ENCODE assay signal across 17 mouse cellular contexts in the genomic region with DNA sequence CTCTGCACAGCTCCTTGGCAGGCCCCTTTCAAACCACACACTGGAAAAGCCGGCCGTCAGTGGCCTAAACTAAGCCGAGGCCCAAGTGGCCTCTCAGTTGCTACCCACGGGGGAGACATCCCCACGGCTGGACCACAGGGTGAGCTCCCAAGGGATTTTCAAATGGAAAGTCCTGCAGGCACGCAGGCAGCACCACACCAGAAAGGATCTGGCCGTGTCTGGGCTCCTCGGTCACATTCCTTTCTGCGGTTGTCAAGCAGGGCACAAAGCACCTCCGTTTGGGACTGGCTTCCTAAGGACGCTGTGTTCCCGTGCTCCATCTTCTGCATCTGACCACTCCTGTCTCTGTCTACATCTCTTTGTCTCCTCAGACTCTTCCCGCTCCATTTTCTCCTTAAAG. TPM values are rescaled to one million over a fixed set of nuclear protein-coding genes. Genes with fewer than 3 reads are reported as not detected.
DNase-seq lines count a peak whose midpoint lies in the region; ATAC-seq lines count a peak whose summit lies in the region.
"Had no signal": no experiment of that assay in that cellular context is flagged by ENCODE, and none has a peak within 500 bp of the region (broad histone marks: within the 10 kb centered on the region; RNA-seq: fewer than 3 reads in every experiment).

No protein-coding gene starts in this region.

- no peak overlapping the region for H3K4me2 ChIP-seq in forebrain, embryonic 11.5 days (ENCODE audit: low read depth, low read length, severe bottlenecking)
- peak overlapping the region; percentile 13; the same call in 1 of the 2 replicates for H3K4me2 ChIP-seq in hindbrain, embryonic 13.5 days
- H3K4me2 ChIP-seq in midbrain, embryonic 14.5 days (ENCODE audit: low read length), result peak overlapping the region; percentile 21
- H3K4me2 ChIP-seq: embryonic facial prominence, embryonic 13.5 days; stomach, embryonic 15.5 days had no signal

- no peaks in the 10 kb centered on the region for H3K9me3 ChIP-seq in forebrain, embryonic 11.5 days (ENCODE audit: control insufficient read depth, low read length)
- no peaks in the 10 kb centered on the region for H3K9me3 ChIP-seq in hindbrain, embryonic 13.5 days
- H3K9me3 ChIP-seq in midbrain, embryonic 14.5 days (ENCODE audit: control insufficient read depth, low read length), result no peaks in the 10 kb centered on the region
- H3K9me3 ChIP-seq: embryonic facial prominence, embryonic 13.5 days; stomach, embryonic 15.5 days had no signal

- no peaks in the 10 kb centered on the region for H3K27me3 ChIP-seq in forebrain, embryonic 11.5 days (ENCODE audit: control insufficient read depth, insufficient read depth, low read length)
- no peaks in the 10 kb centered on the region for H3K27me3 ChIP-seq in hindbrain, embryonic 13.5 days
- no peaks in the 10 kb centered on the region for H3K27me3 ChIP-seq in midbrain, embryonic 14.5 days (ENCODE audit: control insufficient read depth, insufficient read depth, low read length)
- H3K27me3 ChIP-seq: stomach, embryonic 15.5 days had no signal

- H3K4me1 ChIP-seq in forebrain, embryonic 11.5 days (replicated peaks; ENCODE audit: control insufficient read depth, insufficient read depth, low read length), result peaks cover 15% of the 10 kb centered on the region
- H3K4me1 ChIP-seq in hindbrain, embryonic 13.5 days (replicated peaks), result peaks cover 56% of the 10 kb centered on the region
- H3K4me1 ChIP-seq in midbrain, embryonic 14.5 days (ENCODE audit: control insufficient read depth, insufficient read depth, low read length), result peaks cover 44% of the 10 kb centered on the region
- H3K4me1 ChIP-seq: stomach, embryonic 15.5 days had no signal

- H3K27ac ChIP-seq in forebrain, embryonic 11.5 days (ENCODE audit: low read depth, low read length), result peak overlapping the region; percentile 37; the same call in 1 of the 2 replicates
- H3K27ac ChIP-seq in hindbrain, embryonic 13.5 days, result peak overlapping the region; percentile 50
- H3K27ac ChIP-seq in midbrain, embryonic 14.5 days (replicated peaks; ENCODE audit: low read depth, low read length), result peak overlapping the region; percentile 65
- H3K27ac ChIP-seq: embryonic facial prominence, embryonic 13.5 days; liver, embryonic 14.5 days; stomach, embryonic 15.5 days had no signal

- peak overlapping the region; percentile 33 for H3K9ac ChIP-seq in forebrain, embryonic 11.5 days (ENCODE audit: low read length)
- peak overlapping the region; percentile 61 for H3K9ac ChIP-seq in hindbrain, embryonic 13.5 days
- H3K9ac ChIP-seq in midbrain, embryonic 14.5 days (replicated peaks; ENCODE audit: low read length), result peak overlapping the region; percentile 25; the same call in 1 of the 2 replicates
- H3K9ac ChIP-seq: embryonic facial prominence, embryonic 13.5 days; liver, embryonic 14.5 days; stomach, embryonic 15.5 days had no signal

- peak; percentile 55 for ATAC-seq in forebrain, embryonic 11.5 days (replicated peaks; ENCODE audit: low FRiP score)
- ATAC-seq in hindbrain, embryonic 13.5 days (ENCODE audit: low FRiP score), result 0 out of 2 replicates have a peak, but pooled peaks have one; percentile 5
- ATAC-seq in midbrain, embryonic 14.5 days (ENCODE audit: low FRiP score, low TSS enrichment), result no peak
- ATAC-seq: intestine, postnatal 0 days had no signal

- intact Hi-C loops in heart, postnatal 25 days (cut with DNase I), result no loop called here

- no peaks in the 10 kb centered on the region for H3K36me3 ChIP-seq in forebrain, embryonic 11.5 days (ENCODE audit: control insufficient read depth, insufficient read depth, low read length)
- peaks cover 4% of the 10 kb centered on the region; the same call in 1 of the 2 replicates for H3K36me3 ChIP-seq in hindbrain, embryonic 13.5 days
- H3K36me3 ChIP-seq in midbrain, embryonic 14.5 days (ENCODE audit: control insufficient read depth, insufficient read depth, low read length), result no peaks in the 10 kb centered on the region
- H3K36me3 ChIP-seq: embryonic facial prominence, embryonic 13.5 days; stomach, embryonic 15.5 days had no signal

- DNase-seq in embryo, embryonic 10 days (ENCODE audit: low spot score), result peak; percentile 53
- DNase-seq in forebrain, embryonic 11.5 days (ENCODE audit: low spot score), result peak; percentile 65
- DNase-seq in midbrain, embryonic 14.5 days, result peak; percentile 55
- no peak for DNase-seq in retina, embryonic 14.5 days (ENCODE audit: low spot score)
- no peak for DNase-seq in ovary, adult 18-20 months (ENCODE audit: low spot score)
- DNase-seq in heart, postnatal 25 days (ENCODE audit: low spot score), result no peak
- DNase-seq in cerebellum, adult 9-10 months, result no peak
- DNase-seq: cerebellum, adult 2 months; kidney, postnatal 14 days; thymus, postnatal 25 days had no signal

- no peak overlapping the region for H3K4me3 ChIP-seq in forebrain, embryonic 11.5 days (ENCODE audit: low read depth, low read length)
- H3K4me3 ChIP-seq in hindbrain, embryonic 13.5 days, result no peak overlapping the region
- no peak overlapping the region for H3K4me3 ChIP-seq in midbrain, embryonic 14.5 days (replicated peaks; ENCODE audit: low read depth, low read length)
- H3K4me3 ChIP-seq: embryonic facial prominence, embryonic 13.5 days; stomach, embryonic 15.5 days had no signal

- 17% methylated on average over 13 of the region's 13 CpGs for WGBS in forebrain, embryonic 11.5 days
- 6% methylated on average over 13 of the region's 13 CpGs for WGBS in hindbrain, embryonic 13.5 days
- WGBS in midbrain, embryonic 14.5 days, result 3% methylated on average over 13 of the region's 13 CpGs

RNA-seq across cellular contexts. Expression of a gene that starts 9.9 kb away (rescaled TPM):
- polyA plus RNA-seq in forebrain, embryonic 11.5 days (2014; fragmentation: Nextera tagmentation; extraction: Ambion mirVana), result 4.8 and 5.2 TPM in 2 replicates
- 9.8 and 17.9 TPM in 2 replicates for polyA plus RNA-seq in hindbrain, embryonic 13.5 days (2015; fragmentation: Nextera tagmentation; extraction: Ambion mirVana)
- 12.9 and 13.2 TPM in 2 replicates for polyA plus RNA-seq in midbrain, embryonic 14.5 days (2014; fragmentation: Nextera tagmentation; extraction: Ambion mirVana)
- not detected for total RNA-seq in heart, postnatal 25 days (2021)
- total RNA-seq: granulocyte monocyte progenitor cell, adult 5-6 weeks; MEL had no signal
- polyA plus RNA-seq: liver, embryonic 14.5 days had no signal

RNA-seq across cellular contexts. Expression of a gene that starts 24.2 kb away (rescaled TPM):
- polyA plus RNA-seq in forebrain, embryonic 11.5 days (2014; fragmentation: Nextera tagmentation; extraction: Ambion mirVana), result 8.7 and 9.2 TPM in 2 replicates
- polyA plus RNA-seq in hindbrain, embryonic 13.5 days (2015; fragmentation: Nextera tagmentation; extraction: Ambion mirVana), result 7.0 TPM in 2 replicates
- polyA plus RNA-seq in midbrain, embryonic 14.5 days (2014; fragmentation: Nextera tagmentation; extraction: Ambion mirVana), result 7.2 and 8.0 TPM in 2 replicates
- total RNA-seq in heart, postnatal 25 days (2021), result 10 to 100 TPM; 10.2 to 10.4 TPM
- total RNA-seq: granulocyte monocyte progenitor cell, adult 5-6 weeks had no signal

RNA-seq across cellular contexts. Expression of a gene that starts 42.3 kb away (rescaled TPM):
- polyA plus RNA-seq in forebrain, embryonic 11.5 days (2014; fragmentation: Nextera tagmentation; extraction: Ambion mirVana), result 6.2 and 6.7 TPM in 2 replicates
- 16.7 and 18.1 TPM in 2 replicates for polyA plus RNA-seq in hindbrain, embryonic 13.5 days (2015; fragmentation: Nextera tagmentation; extraction: Ambion mirVana)
- 19.9 and 22.3 TPM in 2 replicates for polyA plus RNA-seq in midbrain, embryonic 14.5 days (2014; fragmentation: Nextera tagmentation; extraction: Ambion mirVana)
- total RNA-seq in heart, postnatal 25 days (2021), result 10 to 100 TPM; 12.5 to 14.3 TPM

RNA-seq across cellular contexts. Expression of a gene that starts 42.5 kb away (rescaled TPM):
- 1.2 and 1.9 TPM in 2 replicates for polyA plus RNA-seq in forebrain, embryonic 11.5 days (2014; fragmentation: Nextera tagmentation; extraction: Ambion mirVana)
- polyA plus RNA-seq in hindbrain, embryonic 13.5 days (2015; fragmentation: Nextera tagmentation; extraction: Ambion mirVana), result 3.2 and 5.0 TPM in 2 replicates
- 2.0 and 2.8 TPM in 2 replicates for polyA plus RNA-seq in midbrain, embryonic 14.5 days (2014; fragmentation: Nextera tagmentation; extraction: Ambion mirVana)
- 1 to 10 TPM; 1.8 to 2.7 TPM for total RNA-seq in heart, postnatal 25 days (2021)
- total RNA-seq: granulocyte monocyte progenitor cell, adult 5-6 weeks; MEL had no signal

Comparison
In these comparisons a context has a peak if more than half of its experiments do, and no peak if none do; other contexts are left out.
1. DNase-seq: peak in embryo, embryonic 10 days (single experiment), forebrain, embryonic 11.5 days (single experiment) and midbrain, embryonic 14.5 days (single experiment); none in retina, embryonic 14.5 days (single experiment), ovary, adult 18-20 months (single experiment), heart, postnatal 25 days (single experiment) and cerebellum, adult 9-10 months (single experiment).
2. Peak in every context shown above with its lines, with median percentiles within 50 percentile points of each other: H3K27ac ChIP-seq and H3K9ac ChIP-seq.